Comparison of ENCODE assay signal across 8 mouse cellular contexts in genomic region chr5:74433580-74434147, GRCm38 (mm10).
DNase-seq lines count a peak whose midpoint lies in the region; ATAC-seq and TF ChIP-seq lines count a peak whose summit lies in the region.

No protein-coding gene starts in this region.

- no peaks in the 10 kb centered on the region for H3K36me3 ChIP-seq in MEL (ENCODE audit: control insufficient read depth in 1 of 2, insufficient read depth in 2 of 2, low read length in 2 of 2)
- no peaks in the 10 kb centered on the region for H3K36me3 ChIP-seq in forebrain, embryonic 14.5 days (ENCODE audit: control insufficient read depth, insufficient read depth, low read length)
- no peaks in the 10 kb centered on the region for H3K36me3 ChIP-seq in hindbrain, embryonic 12.5 days

- no peak for ATAC-seq in forebrain, embryonic 14.5 days
- no peak for ATAC-seq in hindbrain, embryonic 12.5 days (ENCODE audit: low FRiP score)

- no peak for TF ChIP-seq EP300 in MEL (IDR thresholded peaks at IDR 0.05; ENCODE audit: low read depth in 1 of 2, low read length in 2 of 2)

- no peaks in the 10 kb centered on the region for H3K79me2 ChIP-seq in MEL (ENCODE audit: control insufficient read depth, insufficient read depth, low read length, poor library complexity)

- peak; percentile 74 for TF ChIP-seq RAD21 in MEL (IDR thresholded peaks at IDR 0.05; ENCODE audit: low read depth, low read length)

- no peak overlapping the region for H3K4me2 ChIP-seq in forebrain, embryonic 14.5 days (ENCODE audit: low read length)
- H3K4me2 ChIP-seq in hindbrain, embryonic 12.5 days (replicated peaks): peak overlapping the region; percentile 40

- H3K27me3 ChIP-seq in MEL (ENCODE audit: control insufficient read depth in 1 of 2, insufficient read depth in 2 of 2, low read length in 2 of 2): no peaks in the 10 kb centered on the region
- H3K27me3 ChIP-seq in forebrain, embryonic 14.5 days (replicated peaks; ENCODE audit: control insufficient read depth, insufficient read depth, low read length): no peaks in the 10 kb centered on the region
- H3K27me3 ChIP-seq in hindbrain, embryonic 12.5 days: 0 out of 2 replicates have a peak, but pooled peaks cover 7% of the 10 kb centered on the region

- H3K4me3 ChIP-seq in MEL (ENCODE audit: control insufficient read depth in 1 of 2, insufficient read depth in 1 of 2, low read depth in 2 of 2, low read length in 2 of 2): no peak overlapping the region
- no peak overlapping the region for H3K4me3 ChIP-seq in forebrain, embryonic 14.5 days (ENCODE audit: low read depth, low read length)
- H3K4me3 ChIP-seq in hindbrain, embryonic 12.5 days: no peak overlapping the region

- H3K4me1 ChIP-seq in MEL (ENCODE audit: control insufficient read depth in 1 of 2, insufficient read depth in 2 of 2, low read length in 2 of 2): no peaks in the 10 kb centered on the region
- 0 out of 2 replicates have a peak, but pooled peaks cover 2% of the 10 kb centered on the region for H3K4me1 ChIP-seq in forebrain, embryonic 14.5 days (ENCODE audit: control insufficient read depth, insufficient read depth, low read length)
- 0 out of 2 replicates have a peak, but pooled peaks cover 2% of the 10 kb centered on the region for H3K4me1 ChIP-seq in hindbrain, embryonic 12.5 days

- H3K27ac ChIP-seq in MEL (ENCODE audit: control insufficient read depth, low read depth, low read length): no peak overlapping the region
- H3K27ac ChIP-seq in forebrain, embryonic 14.5 days (ENCODE audit: low read depth, low read length): no peak overlapping the region
- H3K27ac ChIP-seq in hindbrain, embryonic 12.5 days: no peak overlapping the region

- no peaks in the 10 kb centered on the region for H3K9me3 ChIP-seq in MEL (replicated peaks; ENCODE audit: insufficient read depth, low read length)
- H3K9me3 ChIP-seq in forebrain, embryonic 14.5 days (replicated peaks; ENCODE audit: control insufficient read depth, low read length): no peaks in the 10 kb centered on the region
- H3K9me3 ChIP-seq in hindbrain, embryonic 12.5 days (replicated peaks): no peaks in the 10 kb centered on the region

- 38% methylated on average over 9 of the region's 9 CpGs for WGBS in forebrain, embryonic 14.5 days
- WGBS in hindbrain, embryonic 12.5 days: 24% methylated on average over 9 of the region's 9 CpGs

- TF ChIP-seq CTCF in MEL (IDR thresholded peaks at IDR 0.05 in 2 of 3, conservative IDR thresholded peaks at IDR 0.05 in 1 of 3; ENCODE audit: control insufficient read depth in 1 of 3, insufficient read depth in 1 of 3, low read depth in 2 of 3, low read length in 3 of 3, poor library complexity in 1 of 3, severe bottlenecking in 1 of 3): peak; percentile 50 to 67 (median 67)

- DNase-seq in MEL (ENCODE audit: low read depth, low spot score): peak; percentile 51
- DNase-seq in c-Kit-positive CD71-negative TER-119-negative erythroid progenitor cells, embryonic 14.5 days (ENCODE audit: low read depth): peak; percentile 38
- peak; percentile 81 for DNase-seq in forebrain, embryonic 14.5 days (ENCODE audit: low spot score)
- DNase-seq in layer of hippocampus, adult 9-10 months (ENCODE audit: low spot score): peak; percentile 46
- DNase-seq in lung, postnatal 14 days: peak; percentile 84
- peak; percentile 74 for DNase-seq in right cerebral cortex, postnatal 14 days
- DNase-seq in urinary bladder, postnatal 4 days (ENCODE audit: low spot score in 2 of 2): peak; percentile 63 to 76

- no peak overlapping the region for H3K9ac ChIP-seq in MEL (ENCODE audit: control insufficient read depth, low read depth, low read length, poor library complexity, severe bottlenecking)
- no peak overlapping the region for H3K9ac ChIP-seq in forebrain, embryonic 14.5 days (ENCODE audit: low read length)
- H3K9ac ChIP-seq in hindbrain, embryonic 12.5 days: no peak overlapping the region

- no peak for TF ChIP-seq POLR2A in MEL (IDR thresholded peaks at IDR 0.05; ENCODE audit: control insufficient read depth in 1 of 2, insufficient read depth in 1 of 2, low read depth in 1 of 2, low read length in 2 of 2, poor library complexity in 1 of 2)

TF ChIP-seq in MEL, 35 proteins besides CTCF, POLR2A, EP300 and RAD21:
- no peak for TF ChIP-seq MXI1 (IDR thresholded peaks at IDR 0.05; ENCODE audit: low read depth, low read length)
- no peak for TF ChIP-seq MYB (IDR thresholded peaks at IDR 0.05; ENCODE audit: low read depth, low read length)
- peak; percentile 62 for TF ChIP-seq SMC3 (IDR thresholded peaks at IDR 0.05; ENCODE audit: low read depth, low read length)
- no peak for TF ChIP-seq HCFC1 (IDR thresholded peaks at IDR 0.05; ENCODE audit: low read depth, low read length)
- no peak for TF ChIP-seq CHD2 (IDR thresholded peaks at IDR 0.05; ENCODE audit: low read length)
- TF ChIP-seq USF1 (IDR thresholded peaks at IDR 0.05; ENCODE audit: low read depth, low read length): no peak
- no peak for TF ChIP-seq JUND (IDR thresholded peaks at IDR 0.05; ENCODE audit: low read depth, low read length)
- no peak for TF ChIP-seq NRF1 (IDR thresholded peaks at IDR 0.05; ENCODE audit: insufficient read depth, low read depth, low read length, poor library complexity, severe bottlenecking)
- no peak for TF ChIP-seq NELFE (IDR thresholded peaks at IDR 0.05; ENCODE audit: low read depth, low read length)
- no peak for TF ChIP-seq ZMIZ1 (IDR thresholded peaks at IDR 0.05; ENCODE audit: low read depth, low read length)
- no peak for TF ChIP-seq CHD1 (IDR thresholded peaks at IDR 0.05; ENCODE audit: low read depth, low read length)
- TF ChIP-seq USF2 (IDR thresholded peaks at IDR 0.05; ENCODE audit: borderline replicate concordance in 1 of 2, insufficient read depth in 1 of 2, low read depth in 1 of 2, low read length in 2 of 2): no peak
- peak; percentile 59 for TF ChIP-seq ZNF384 (IDR thresholded peaks at IDR 0.05; ENCODE audit: low read depth, low read length)
- peak; percentile 43 for TF ChIP-seq ZC3H11A (IDR thresholded peaks at IDR 0.05; ENCODE audit: low read depth, low read length)
